Mouse (Mus musculus): ENCODE data around the gene Col19a1. TPM values are rescaled to one million over a fixed set of nuclear protein-coding genes. Genes with fewer than 3 reads are reported as not detected.
"Not testable (repeated sequence)": the region's sequence is repeated elsewhere in the genome, so short reads cannot be mapped to it uniquely, and the experiment has no call there.

Col19a1 gene
- total RNA-seq (2017) = 0.39 TPM in 1 of 3 replicates, not detected in the others

GRCm38 (mm10) chr1:24587141-24587541, at the start of gene Col19a1:
Gene Col19a1, minus strand, starts transcription at chr1:24587472.
- ATAC-seq (replicated peaks; ENCODE audit: insufficient number of reproducible peaks, low FRiP score, low TSS enrichment, poor library complexity, severe bottlenecking) = no peak

- no peak for ATAC-seq (replicated peaks; ENCODE audit: insufficient number of reproducible peaks, low FRiP score, low TSS enrichment, poor library complexity, severe bottlenecking)
Measured at GRCm38 (mm10) chr1:24633553-24634132, 46.4 kb upstream of the Col19a1 start.

GRCm38 (mm10) chr1:24612556-24612955, 25.3 kb upstream of the Col19a1 start:
- ATAC-seq (replicated peaks; ENCODE audit: insufficient number of reproducible peaks, low FRiP score, low TSS enrichment, poor library complexity, severe bottlenecking) = not testable (repeated sequence)

- no peak for ATAC-seq (replicated peaks; ENCODE audit: insufficient number of reproducible peaks, low FRiP score, low TSS enrichment, poor library complexity, severe bottlenecking)
Measured at GRCm38 (mm10) chr1:24595096-24595495, 7.8 kb upstream of the Col19a1 start.

GRCm38 (mm10) chr1:24586370-24587140, 717 bp downstream of the Col19a1 start:
- no peak for ATAC-seq (replicated peaks; ENCODE audit: insufficient number of reproducible peaks, low FRiP score, low TSS enrichment, poor library complexity, severe bottlenecking)

- no peak for ATAC-seq (replicated peaks; ENCODE audit: insufficient number of reproducible peaks, low FRiP score, low TSS enrichment, poor library complexity, severe bottlenecking)
Measured at GRCm38 (mm10) chr1:24572602-24573001, 14.7 kb downstream of the Col19a1 start.

GRCm38 (mm10) chr1:24564113-24564512, 23.2 kb downstream of the Col19a1 start:
- no peak for ATAC-seq (replicated peaks; ENCODE audit: insufficient number of reproducible peaks, low FRiP score, low TSS enrichment, poor library complexity, severe bottlenecking)

GRCm38 (mm10) chr1:24558005-24558404, 29.3 kb downstream of the Col19a1 start:
- ATAC-seq (replicated peaks; ENCODE audit: insufficient number of reproducible peaks, low FRiP score, low TSS enrichment, poor library complexity, severe bottlenecking) = no peak

GRCm38 (mm10) chr1:24553462-24553861, 33.8 kb downstream of the Col19a1 start:
- no peak for ATAC-seq (replicated peaks; ENCODE audit: insufficient number of reproducible peaks, low FRiP score, low TSS enrichment, poor library complexity, severe bottlenecking)

- no peak for ATAC-seq (replicated peaks; ENCODE audit: insufficient number of reproducible peaks, low FRiP score, low TSS enrichment, poor library complexity, severe bottlenecking)
Measured at GRCm38 (mm10) chr1:24550560-24551280, 36.6 kb downstream of the Col19a1 start.

- ATAC-seq (replicated peaks; ENCODE audit: insufficient number of reproducible peaks, low FRiP score, low TSS enrichment, poor library complexity, severe bottlenecking) = no peak
Measured at GRCm38 (mm10) chr1:24550031-24550430, 37.2 kb downstream of the Col19a1 start.

GRCm38 (mm10) chr1:24549050-24549449, 38.2 kb downstream of the Col19a1 start:
- ATAC-seq (replicated peaks; ENCODE audit: insufficient number of reproducible peaks, low FRiP score, low TSS enrichment, poor library complexity, severe bottlenecking) = no peak

GRCm38 (mm10) chr1:24547574-24547973, 39.7 kb downstream of the Col19a1 start:
- no peak for ATAC-seq (replicated peaks; ENCODE audit: insufficient number of reproducible peaks, low FRiP score, low TSS enrichment, poor library complexity, severe bottlenecking)

- ATAC-seq (replicated peaks; ENCODE audit: insufficient number of reproducible peaks, low FRiP score, low TSS enrichment, poor library complexity, severe bottlenecking) = no peak
Measured at GRCm38 (mm10) chr1:24539852-24540251, 47.4 kb downstream of the Col19a1 start.

- no peak for ATAC-seq (replicated peaks; ENCODE audit: insufficient number of reproducible peaks, low FRiP score, low TSS enrichment, poor library complexity, severe bottlenecking)
Measured at GRCm38 (mm10) chr1:24527194-24527593, 60.1 kb downstream of the Col19a1 start.

- no peak for ATAC-seq (replicated peaks; ENCODE audit: insufficient number of reproducible peaks, low FRiP score, low TSS enrichment, poor library complexity, severe bottlenecking)
Measured at GRCm38 (mm10) chr1:24517462-24517861, 69.8 kb downstream of the Col19a1 start.

GRCm38 (mm10) chr1:24515341-24515740, 71.9 kb downstream of the Col19a1 start:
- ATAC-seq (replicated peaks; ENCODE audit: insufficient number of reproducible peaks, low FRiP score, low TSS enrichment, poor library complexity, severe bottlenecking) = no peak

GRCm38 (mm10) chr1:24511536-24511935, 75.7 kb downstream of the Col19a1 start:
- no peak for ATAC-seq (replicated peaks; ENCODE audit: insufficient number of reproducible peaks, low FRiP score, low TSS enrichment, poor library complexity, severe bottlenecking)

GRCm38 (mm10) chr1:24495400-24495799, 91.9 kb downstream of the Col19a1 start:
- ATAC-seq (replicated peaks; ENCODE audit: insufficient number of reproducible peaks, low FRiP score, low TSS enrichment, poor library complexity, severe bottlenecking) = no peak

GRCm38 (mm10) chr1:24484161-24484560, 103.1 kb downstream of the Col19a1 start:
- no peak for ATAC-seq (replicated peaks; ENCODE audit: insufficient number of reproducible peaks, low FRiP score, low TSS enrichment, poor library complexity, severe bottlenecking)
